Mouse (Mus musculus): ENCODE results near the gene Vps37c. TPM values are rescaled to one million over a fixed set of nuclear protein-coding genes. Genes with fewer than 3 reads are reported as not detected.

Vps37c gene
- polyA plus RNA-seq, 2 experiments: 6.0 to 9.3 TPM

DNA sequence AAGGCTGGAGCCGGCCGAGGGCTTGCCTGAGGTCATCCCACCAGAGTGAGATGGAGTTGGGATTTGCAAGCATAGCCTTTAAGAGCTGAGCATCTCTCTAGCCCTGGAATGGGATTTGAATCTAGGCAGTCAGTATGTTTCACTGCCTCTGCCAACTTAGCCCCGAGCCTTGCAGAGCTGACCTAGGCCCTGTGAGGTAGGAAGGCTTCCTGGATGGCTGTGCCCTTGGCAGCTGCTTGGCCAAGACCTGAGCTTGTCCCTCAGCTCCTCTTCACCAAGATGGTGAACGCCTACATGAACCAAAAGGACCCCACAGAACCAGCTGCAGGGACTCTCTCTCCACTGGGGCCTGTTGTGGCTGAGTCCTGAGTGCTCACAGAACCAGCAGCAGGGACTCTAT is 22.2 kb downstream of the Vps37c start:
- no peak for ATAC-seq (ENCODE audit: insufficient read depth)
- 79% methylated on average over 4 of the region's 4 CpGs for WGBS (ENCODE audit: insufficient replicate concordance)

DNA sequence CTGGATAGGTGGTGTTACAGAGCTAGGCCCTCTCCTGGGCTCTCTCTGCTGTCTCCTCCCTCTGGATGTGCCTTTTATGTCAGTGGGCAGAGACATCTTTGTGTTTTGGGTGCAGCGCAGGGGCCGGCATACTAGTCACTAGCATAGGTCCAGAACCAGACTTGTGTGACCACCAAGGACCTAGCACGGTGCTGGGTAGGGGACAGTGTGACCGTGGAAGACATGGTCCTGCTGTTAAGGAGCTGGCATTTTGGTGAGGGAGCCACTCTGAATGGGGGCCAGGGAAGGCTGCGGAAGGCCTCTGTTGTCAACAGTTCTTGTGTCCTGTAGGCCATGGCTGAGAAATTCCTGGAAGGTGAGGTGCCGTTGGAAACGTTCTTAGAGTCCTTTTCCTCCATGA is 23.7 kb downstream of the Vps37c start:
- Histone ChIP-seq H3K27me3 (ENCODE audit: control insufficient read depth, insufficient read depth, low read length) (no peaks in the 10 kb centered on the region), H3K27ac (no peak overlapping the region), H3K4me3 (ENCODE audit: insufficient read depth in 1 of 2, low read depth in 2 of 2, low read length in 2 of 2) (no peak overlapping the region), H3K4me1 (replicated peaks; ENCODE audit: control insufficient read depth in 2 of 2, insufficient read depth in 2 of 2, low read length in 1 of 2) (no peaks in the 10 kb centered on the region), H3K9ac (replicated peaks) (no peak overlapping the region), H3K4me2 (ENCODE audit: low read depth) (no peak overlapping the region), H3K36me3 (replicated peaks; ENCODE audit: control insufficient read depth, insufficient read depth, low read depth) (peaks cover 18% of the 10 kb centered on the region), H3K9me3 (ENCODE audit: control insufficient read depth, low read length) (no peaks in the 10 kb centered on the region)
- DNase-seq (ENCODE audit: low read depth in 3 of 3, low spot score in 3 of 3) (no peak), ATAC-seq (ENCODE audit: insufficient read depth) (no peak)
- WGBS (ENCODE audit: insufficient replicate concordance): 84% methylated on average over 7 of the region's 7 CpGs
- no peak for TF ChIP-seq EP300 (IDR thresholded peaks at IDR 0.05; ENCODE audit: low read depth)

More for the DNA sequence above, 22.2 kb downstream of the Vps37c start:
- Histone ChIP-seq H3K9me3 (ENCODE audit: control insufficient read depth, low read length) (no peaks in the 10 kb centered on the region), H3K27me3 (ENCODE audit: control insufficient read depth, insufficient read depth, low read length) (no peaks in the 10 kb centered on the region), H3K4me1 (replicated peaks; ENCODE audit: control insufficient read depth in 2 of 2, insufficient read depth in 2 of 2, low read length in 1 of 2) (no peaks in the 10 kb centered on the region), H3K4me2 (ENCODE audit: low read depth) (no peak overlapping the region), H3K36me3 (replicated peaks; ENCODE audit: control insufficient read depth, insufficient read depth, low read depth) (peaks cover 18% of the 10 kb centered on the region), H3K9ac (replicated peaks) (no peak overlapping the region), H3K4me3 (ENCODE audit: insufficient read depth in 1 of 2, low read depth in 2 of 2, low read length in 2 of 2) (no peak overlapping the region), H3K27ac (no peak overlapping the region)
- DNase-seq (ENCODE audit: low read depth in 3 of 3, low spot score in 3 of 3): no peak
- no peak for TF ChIP-seq CTCF (IDR thresholded peaks at IDR 0.05; ENCODE audit: low read depth)
- TF ChIP-seq EP300 (IDR thresholded peaks at IDR 0.05; ENCODE audit: low read depth): no peak

DNA sequence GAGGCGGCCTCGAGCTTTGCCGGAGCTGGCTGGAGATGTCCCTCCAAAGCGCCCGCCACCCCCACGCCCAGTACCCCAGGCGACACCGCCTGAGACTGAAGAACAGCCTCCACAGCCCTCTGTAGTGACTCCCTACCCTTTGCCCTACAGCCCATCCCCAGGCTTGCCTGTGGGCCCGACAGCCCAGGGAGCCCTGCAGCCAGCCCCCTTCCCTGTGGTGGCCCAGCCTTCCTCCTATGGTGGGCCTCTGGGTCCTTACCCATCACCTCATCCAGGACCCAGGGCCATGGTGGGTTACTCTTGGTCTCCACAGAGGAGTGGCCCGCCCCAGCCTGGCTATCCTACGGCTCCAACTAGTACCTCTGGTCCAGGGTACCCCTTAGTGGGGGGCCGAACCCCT is 24.1 kb downstream of the Vps37c start:
- DNase-seq (ENCODE audit: low read depth in 3 of 3, low spot score in 3 of 3): no peak
- no peak overlapping the region for H3K4me2 ChIP-seq (ENCODE audit: low read depth)
- peaks cover 18% of the 10 kb centered on the region for H3K36me3 ChIP-seq (replicated peaks; ENCODE audit: control insufficient read depth, insufficient read depth, low read depth)
- H3K9ac ChIP-seq (replicated peaks): no peak overlapping the region
- no peak for TF ChIP-seq CTCF (IDR thresholded peaks at IDR 0.05; ENCODE audit: low read depth)
- no peak for TF ChIP-seq EP300 (IDR thresholded peaks at IDR 0.05; ENCODE audit: low read depth)
- H3K27ac ChIP-seq: no peak overlapping the region
- ATAC-seq (ENCODE audit: insufficient read depth): no peak
- no peaks in the 10 kb centered on the region for H3K27me3 ChIP-seq (ENCODE audit: control insufficient read depth, insufficient read depth, low read length)
- 81% methylated on average over 12 of the region's 12 CpGs for WGBS (ENCODE audit: insufficient replicate concordance)
- H3K9me3 ChIP-seq (ENCODE audit: control insufficient read depth, low read length): no peaks in the 10 kb centered on the region
- H3K4me1 ChIP-seq (replicated peaks; ENCODE audit: control insufficient read depth in 2 of 2, insufficient read depth in 2 of 2, low read length in 1 of 2): no peaks in the 10 kb centered on the region
- no peak overlapping the region for H3K4me3 ChIP-seq (ENCODE audit: insufficient read depth in 1 of 2, low read depth in 2 of 2, low read length in 2 of 2)

DNA sequence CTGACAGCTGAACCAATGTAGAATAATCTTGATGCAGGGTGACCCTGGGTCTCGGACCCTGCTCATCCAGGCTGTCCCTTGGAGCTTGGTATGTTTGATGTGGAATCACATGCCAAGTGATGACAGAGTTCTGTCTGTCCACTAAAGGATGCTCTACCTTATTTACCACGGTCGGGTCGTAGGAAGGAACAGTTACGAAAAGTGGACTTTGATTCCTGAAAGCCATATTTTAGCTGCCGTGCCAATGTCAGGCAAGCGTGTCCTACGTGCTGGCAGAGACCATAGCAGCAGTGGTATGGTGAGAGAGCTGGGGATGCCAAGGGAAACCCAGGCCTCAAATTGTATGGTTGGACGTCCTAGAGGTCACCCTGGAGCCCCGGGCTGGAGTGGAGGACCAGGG is 25.0 kb downstream of the Vps37c start:
- H3K36me3 ChIP-seq (replicated peaks; ENCODE audit: control insufficient read depth, insufficient read depth, low read depth): peaks cover 18% of the 10 kb centered on the region
- H3K4me3 ChIP-seq (ENCODE audit: insufficient read depth in 1 of 2, low read depth in 2 of 2, low read length in 2 of 2): no peak overlapping the region
- H3K27me3 ChIP-seq (ENCODE audit: control insufficient read depth, insufficient read depth, low read length): no peaks in the 10 kb centered on the region
- DNase-seq (ENCODE audit: low read depth in 3 of 3, low spot score in 3 of 3) (no peak), ATAC-seq (ENCODE audit: insufficient read depth) (no peak)
- H3K9ac ChIP-seq (replicated peaks): no peak overlapping the region
- 82% methylated on average over 10 of the region's 10 CpGs for WGBS (ENCODE audit: insufficient replicate concordance)
- H3K27ac ChIP-seq: no peak overlapping the region
- no peak overlapping the region for H3K4me2 ChIP-seq (ENCODE audit: low read depth)
- no peaks in the 10 kb centered on the region for H3K4me1 ChIP-seq (replicated peaks; ENCODE audit: control insufficient read depth in 2 of 2, insufficient read depth in 2 of 2, low read length in 1 of 2)
- no peaks in the 10 kb centered on the region for H3K9me3 ChIP-seq (ENCODE audit: control insufficient read depth, low read length)
- TF ChIP-seq EP300 (IDR thresholded peaks at IDR 0.05; ENCODE audit: low read depth) (no peak), CTCF (IDR thresholded peaks at IDR 0.05; ENCODE audit: low read depth) (no peak)

DNA sequence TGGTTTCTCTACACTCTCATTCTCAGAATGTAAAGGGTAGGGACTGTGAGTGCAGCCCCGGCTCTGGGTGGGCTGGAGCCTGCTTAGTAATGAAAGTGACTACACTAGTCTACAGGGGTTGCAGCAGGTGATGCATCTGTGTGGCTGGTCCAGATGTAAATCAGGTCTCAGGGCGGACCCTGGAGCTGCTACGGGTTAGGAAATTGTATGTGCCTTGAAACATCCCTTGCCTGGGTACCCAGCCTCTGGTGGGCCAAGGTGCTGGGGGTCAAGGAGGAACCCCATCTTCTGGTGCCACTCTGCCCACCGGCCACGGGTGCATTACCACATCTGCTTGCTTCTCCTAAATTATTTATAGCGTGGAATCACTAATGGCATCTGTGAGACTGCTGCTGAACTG is 25.6 kb downstream of the Vps37c start:
- no peak overlapping the region for H3K4me2 ChIP-seq (ENCODE audit: low read depth)
- TF ChIP-seq EP300 (IDR thresholded peaks at IDR 0.05; ENCODE audit: low read depth) (no peak), CTCF (IDR thresholded peaks at IDR 0.05; ENCODE audit: low read depth) (no peak)
- no peaks in the 10 kb centered on the region for H3K27me3 ChIP-seq (ENCODE audit: control insufficient read depth, insufficient read depth, low read length)
- H3K4me1 ChIP-seq (replicated peaks; ENCODE audit: control insufficient read depth in 2 of 2, insufficient read depth in 2 of 2, low read length in 1 of 2): no peaks in the 10 kb centered on the region
- WGBS (ENCODE audit: insufficient replicate concordance): 73% methylated on average over 6 of the region's 6 CpGs
- H3K4me3 ChIP-seq (ENCODE audit: insufficient read depth in 1 of 2, low read depth in 2 of 2, low read length in 2 of 2): no peak overlapping the region
- no peak overlapping the region for H3K27ac ChIP-seq
- peaks cover 18% of the 10 kb centered on the region for H3K36me3 ChIP-seq (replicated peaks; ENCODE audit: control insufficient read depth, insufficient read depth, low read depth)
- H3K9me3 ChIP-seq (ENCODE audit: control insufficient read depth, low read length): no peaks in the 10 kb centered on the region
- H3K9ac ChIP-seq (replicated peaks): no peak overlapping the region
- DNase-seq (ENCODE audit: low read depth in 3 of 3, low spot score in 3 of 3) (no peak), ATAC-seq (ENCODE audit: insufficient read depth) (no peak)
